Mouse (Mus musculus) olfactory bulb, adult 2 months (tissue): ENCODE measurements around the gene Miox.

ENCODE experiments used
- CTCF ChIP-seq: fragments of 200-500 bp; IDR thresholded peaks from 2 replicates; pipeline ENCODE4 v1.5.1; 2012; ENCODE audit warnings: low read depth, mild to moderate bottlenecking, low read length, moderate library complexity; ENCODE audit not compliant: insufficient read depth
- POLR2A ChIP-seq: fragments of 200-500 bp; IDR thresholded peaks from 2 replicates; pipeline ENCODE4 v1.6.1; 2012; ENCODE audit warnings: mild to moderate bottlenecking, low read depth, low read length, moderate library complexity; ENCODE audit not compliant: insufficient read depth

GRCm38 (mm10) chr15:89373027-89373761, 39.0 kb downstream of the Miox start:
- TF ChIP-seq POLR2A (no peak; the same call in 1 of the 2 replicates), CTCF (peak; percentile 56)
